Mouse (Mus musculus): ENCODE results near the gene Gipr. TPM values are rescaled to one million over a fixed set of nuclear protein-coding genes. Genes with fewer than 3 reads are reported as not detected.

Gene Gipr
- 0.08 TPM for polyA plus RNA-seq (2021)

DNA sequence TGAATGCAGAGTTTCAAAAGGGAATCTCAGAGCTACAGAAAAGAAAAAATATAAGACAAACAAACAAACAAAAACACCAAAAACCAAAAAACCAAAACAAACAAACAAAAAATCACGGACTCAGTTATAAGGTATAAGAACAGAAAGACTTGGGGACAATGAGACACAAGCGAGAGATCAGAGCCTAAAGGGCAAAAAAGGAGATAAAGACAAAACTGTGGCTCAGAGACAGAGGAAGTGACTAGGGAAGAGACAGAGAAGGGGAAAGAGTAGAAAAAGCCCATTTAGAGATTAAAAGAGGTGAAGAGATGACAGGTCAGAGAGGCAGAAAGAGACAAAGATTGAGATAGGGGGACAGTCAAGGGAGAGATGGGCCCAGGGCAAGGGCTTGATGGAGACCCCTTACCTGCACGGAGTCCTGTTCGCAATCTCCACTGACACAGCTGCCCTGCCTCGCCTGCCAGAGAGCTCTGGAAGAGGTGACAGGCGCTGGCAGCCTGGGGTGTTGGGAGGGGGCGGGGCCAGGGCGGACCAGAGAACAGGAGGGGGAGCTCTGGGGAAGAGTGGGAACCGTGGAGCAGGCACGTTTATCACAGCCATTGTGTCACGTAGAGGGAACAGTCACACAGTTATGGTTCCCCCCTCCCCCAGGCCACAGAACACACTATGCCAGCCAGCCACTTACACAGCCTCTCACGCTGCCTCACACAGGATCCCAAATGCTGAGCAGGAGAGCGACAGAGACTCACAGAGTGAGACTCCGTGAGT lies at the start of gene Gipr:
Gipr (minus strand) TSS at position 472 of the 768 bp plus-strand sequence.
- ChIA-PET CTCF (interaction anchor here (1.8 kb wide), 1 partner anchor 13 kb away, joined by 5 read pairs; no protein-coding TSS in a partner anchor), POLR2A (no interaction called here)
- no peak for ATAC-seq
- in situ Hi-C loops (cut with MboI; ENCODE audit: low pct_unique_long_range_greater_than_20kb) = loop anchor here (5.0 to 10.0 kb wide), 2 partner anchors 41 to 119 kb away; partner anchors contain the start of genes Ppm1n and Rtn2
- peaks cover 7% of the 10 kb centered on the region for H3K27me3 ChIP-seq
- TF ChIP-seq CTCF (IDR thresholded peaks at IDR 0.05) = no peak
- no peak for DNase-seq (ENCODE audit: low read depth, low spot score)

DNA sequence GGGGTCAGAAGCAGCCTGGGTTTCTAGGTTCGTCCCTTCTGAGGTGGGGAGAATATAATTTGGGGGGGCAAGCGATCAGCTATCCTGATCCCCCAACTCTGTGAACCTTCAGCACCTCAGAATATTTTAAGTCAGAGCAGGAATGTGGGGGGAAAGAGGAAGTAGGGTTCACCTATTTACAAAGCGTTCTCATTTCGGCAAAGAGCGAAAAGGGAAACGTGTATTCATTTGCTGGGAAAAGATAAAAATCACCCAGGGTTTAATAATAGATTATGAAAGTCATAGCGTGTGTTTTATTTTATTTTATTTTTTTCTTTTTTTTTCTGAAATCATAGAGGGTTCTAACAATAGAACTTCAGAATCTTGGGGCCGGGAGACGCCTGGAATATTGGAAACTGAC lies 49.0 kb upstream of the Gipr start:
- DNase-seq (ENCODE audit: low read depth, low spot score) (no peak), ATAC-seq (no peak)
- ChIA-PET CTCF (no interaction called here), POLR2A (interaction anchor here (1.1 kb wide), 1 partner anchor 11 kb away, joined by 3 read pairs; no protein-coding TSS in a partner anchor)
- H3K27me3 ChIP-seq = no peaks in the 10 kb centered on the region
- in situ Hi-C loops (cut with MboI; ENCODE audit: low pct_unique_long_range_greater_than_20kb) = no loop called here
- no peak for TF ChIP-seq CTCF (IDR thresholded peaks at IDR 0.05)

DNA sequence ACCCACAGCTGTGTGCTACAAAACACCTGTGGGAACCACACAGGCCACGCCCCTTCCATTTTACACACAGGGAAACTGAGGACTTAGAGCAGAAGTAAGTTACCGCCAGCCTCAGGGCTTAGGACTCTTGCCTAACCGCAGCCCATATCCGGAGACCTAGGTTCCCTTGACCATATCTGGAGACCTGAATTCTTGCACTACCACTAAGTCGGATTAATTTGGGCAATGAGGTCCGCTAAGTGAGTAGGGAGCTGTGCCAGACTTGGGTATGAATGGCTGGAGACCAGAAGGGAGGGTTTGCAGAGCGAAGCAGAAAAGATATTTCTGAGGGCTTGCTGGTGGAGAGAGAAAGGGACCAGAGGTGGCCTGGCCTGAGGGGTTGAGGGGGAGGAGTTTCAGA lies 48.4 kb upstream of the Gipr start:
- CTCF ChIA-PET = no interaction called here
- in situ Hi-C loops (cut with MboI; ENCODE audit: low pct_unique_long_range_greater_than_20kb) = no loop called here
- POLR2A ChIA-PET = no interaction called here
- H3K27me3 ChIP-seq = no peaks in the 10 kb centered on the region
- ATAC-seq (no peak), DNase-seq (ENCODE audit: low read depth, low spot score) (no peak)
- TF ChIP-seq CTCF (IDR thresholded peaks at IDR 0.05) = no peak

DNA sequence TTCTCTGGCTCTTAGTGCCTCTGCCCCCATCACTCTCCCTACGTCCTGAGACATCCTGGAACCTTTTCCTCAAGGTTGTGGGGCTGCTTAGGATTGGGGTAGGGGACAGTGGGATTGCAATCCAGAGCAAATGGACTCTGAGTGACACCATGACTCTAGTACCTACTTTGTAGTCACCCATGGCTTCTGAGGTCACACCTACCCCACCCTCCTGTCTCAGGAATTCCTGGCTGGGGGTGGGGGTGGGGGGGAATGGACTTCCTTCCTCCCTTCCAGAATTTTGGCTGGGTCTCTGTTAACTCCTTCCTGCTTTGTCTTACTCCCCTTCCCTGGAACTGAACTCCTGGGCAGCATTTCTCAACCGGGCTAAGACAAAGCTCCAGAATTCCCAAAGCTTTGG lies 47.5 kb upstream of the Gipr start:
- in situ Hi-C loops (cut with MboI; ENCODE audit: low pct_unique_long_range_greater_than_20kb) = no loop called here
- ChIA-PET POLR2A (no interaction called here), CTCF (no interaction called here)
- DNase-seq (ENCODE audit: low read depth, low spot score) (no peak), ATAC-seq (no peak)
- no peaks in the 10 kb centered on the region for H3K27me3 ChIP-seq
- TF ChIP-seq CTCF (IDR thresholded peaks at IDR 0.05) = no peak

DNA sequence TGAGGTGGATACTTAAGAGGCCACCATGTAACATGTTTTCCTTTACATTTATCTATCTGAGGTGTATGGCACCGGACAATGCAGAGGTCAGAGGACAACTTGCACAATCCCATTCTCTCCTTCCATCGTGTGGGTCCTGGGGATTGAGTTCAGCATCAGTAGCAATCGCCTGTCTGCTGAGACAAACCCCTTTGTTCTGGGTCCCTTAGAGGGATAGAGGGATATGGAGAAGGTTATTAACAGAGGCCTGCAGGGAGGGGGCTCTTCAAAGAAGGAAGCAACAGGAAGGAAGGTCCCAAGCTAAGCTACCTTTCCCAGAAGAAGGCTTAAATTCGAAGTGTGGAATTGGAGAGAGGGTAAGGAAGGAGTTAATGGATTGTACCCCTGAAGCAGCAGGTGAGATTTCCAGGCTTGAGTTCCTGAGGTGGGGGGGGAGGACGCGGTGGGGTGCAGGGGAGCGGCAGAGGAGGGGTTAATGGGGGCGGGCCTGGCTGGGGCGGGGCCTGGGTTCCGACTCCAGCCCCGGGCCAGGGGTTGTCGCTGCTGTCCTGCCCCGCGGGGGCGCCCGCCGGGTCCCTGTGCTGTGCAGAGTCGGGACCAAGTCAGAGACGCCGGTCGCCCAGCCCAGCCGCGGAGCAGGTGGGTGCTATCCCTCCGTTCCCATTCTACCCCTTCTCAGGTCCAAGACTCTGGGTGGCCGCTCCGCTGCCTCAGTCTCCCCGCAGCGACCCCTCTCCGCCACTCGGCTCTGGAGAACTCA lies 46.2 kb upstream of the Gipr start, which contains the start of gene Gpr4:
Gpr4 (plus strand) TSS at position 543 of the 760 bp plus-strand sequence.
- ATAC-seq (no peak), DNase-seq (ENCODE audit: low read depth, low spot score) (no peak)
- in situ Hi-C loops (cut with MboI; ENCODE audit: low pct_unique_long_range_greater_than_20kb) = no loop called here
- no peak for TF ChIP-seq CTCF (IDR thresholded peaks at IDR 0.05)
- POLR2A ChIA-PET = no interaction called here
- CTCF ChIA-PET = no interaction called here
- no peaks in the 10 kb centered on the region for H3K27me3 ChIP-seq

DNA sequence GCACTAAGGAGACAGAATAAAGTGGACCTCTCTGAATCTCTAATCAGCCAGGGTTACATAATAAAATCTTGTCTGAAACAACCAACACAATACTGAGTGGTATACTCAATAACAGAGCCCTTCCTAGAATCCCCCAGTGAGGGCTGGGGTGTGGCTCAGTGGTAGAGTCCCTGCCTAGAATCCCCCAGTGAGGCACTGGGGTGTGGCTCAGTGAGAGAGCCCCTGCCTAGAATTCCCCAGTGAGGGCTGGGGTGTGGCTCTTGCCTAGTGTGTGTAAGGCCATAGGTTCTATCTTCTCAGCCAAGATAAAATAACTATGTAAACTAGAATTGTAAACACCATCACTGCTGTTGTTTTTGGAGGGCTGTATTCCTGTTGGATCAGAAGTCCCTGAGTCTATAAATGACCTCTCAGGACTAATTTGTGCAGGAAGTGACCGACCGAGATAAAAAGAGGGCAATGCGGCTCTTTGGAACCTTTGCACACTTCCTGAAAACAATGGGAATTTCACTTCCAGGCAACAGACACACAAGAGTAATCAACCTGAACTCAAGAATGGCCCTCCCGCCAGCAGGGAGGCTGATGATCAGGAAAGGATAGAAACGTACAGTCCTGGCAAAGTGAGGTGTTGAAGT lies 45.2 kb upstream of the Gipr start:
- no peak for TF ChIP-seq CTCF (IDR thresholded peaks at IDR 0.05)
- ATAC-seq (no peak), DNase-seq (ENCODE audit: low read depth, low spot score) (no peak)
- in situ Hi-C loops (cut with MboI; ENCODE audit: low pct_unique_long_range_greater_than_20kb) = no loop called here
- ChIA-PET CTCF (no interaction called here), POLR2A (no interaction called here)
- no peaks in the 10 kb centered on the region for H3K27me3 ChIP-seq

DNA sequence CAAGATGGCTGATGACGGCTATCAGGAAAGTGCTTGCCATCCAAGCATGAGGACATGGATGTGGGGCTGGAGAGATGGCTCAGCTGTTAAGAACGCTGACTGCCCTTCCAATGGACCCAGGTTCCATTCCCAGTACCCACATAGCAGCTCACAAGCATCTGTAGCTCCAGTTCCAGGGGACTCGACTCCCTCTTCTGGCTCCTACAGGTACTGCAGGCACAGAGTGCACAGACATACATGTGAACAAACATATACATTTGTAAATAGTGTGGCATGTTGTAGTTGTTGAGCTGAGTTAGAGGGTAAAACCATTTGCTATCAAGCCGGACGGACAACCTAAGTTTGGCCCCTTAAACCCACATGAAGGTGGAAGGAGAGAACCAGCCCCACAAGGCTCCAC lies 44.1 kb upstream of the Gipr start:
- ATAC-seq (no peak), DNase-seq (ENCODE audit: low read depth, low spot score) (no peak)
- in situ Hi-C loops (cut with MboI; ENCODE audit: low pct_unique_long_range_greater_than_20kb) = no loop called here
- ChIA-PET POLR2A (no interaction called here), CTCF (interaction anchor here (1.0 to 3.4 kb wide), 10 partner anchors 10 to 134 kb away, joined by 3 to 30 read pairs (median 6); partner anchors contain the start of gene Ercc1)
- peak; percentile 49 for TF ChIP-seq CTCF (IDR thresholded peaks at IDR 0.05)
- H3K27me3 ChIP-seq = no peaks in the 10 kb centered on the region

DNA sequence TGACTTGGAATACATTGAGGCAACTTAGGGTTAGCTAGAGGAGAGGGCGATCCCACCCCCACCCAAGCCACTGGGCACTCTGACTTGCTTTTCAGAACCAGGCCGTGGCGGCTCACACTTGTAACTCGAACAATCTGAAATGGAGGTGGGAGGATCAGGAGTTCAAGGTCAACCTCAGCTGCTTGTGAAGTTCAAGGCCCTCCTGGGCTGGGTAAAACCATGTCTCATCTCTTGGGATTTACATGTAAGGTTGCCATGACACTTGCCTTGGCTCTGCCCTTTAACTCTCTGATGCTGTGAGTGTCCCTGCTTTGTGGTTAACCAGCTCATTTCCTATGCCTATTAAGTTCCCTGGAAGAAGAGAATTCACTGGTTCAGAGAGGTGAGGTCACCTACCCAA lies 43.6 kb upstream of the Gipr start:
- in situ Hi-C loops (cut with MboI; ENCODE audit: low pct_unique_long_range_greater_than_20kb) = loop anchor here (5.0 kb wide), 1 partner anchor 42 kb away; the partner anchor contains the start of gene Gipr
- DNase-seq (ENCODE audit: low read depth, low spot score) (no peak), ATAC-seq (no peak)
- ChIA-PET CTCF (interaction anchor here (0.7 to 3.4 kb wide), 11 partner anchors 10 to 135 kb away, joined by 3 to 30 read pairs (median 5); partner anchors contain the start of gene Ercc1), POLR2A (interaction anchor here (0.7 kb wide), 1 partner anchor 31 kb away, joined by 6 read pairs; no protein-coding TSS in a partner anchor)
- no peak for TF ChIP-seq CTCF (IDR thresholded peaks at IDR 0.05)
- H3K27me3 ChIP-seq = no peaks in the 10 kb centered on the region

DNA sequence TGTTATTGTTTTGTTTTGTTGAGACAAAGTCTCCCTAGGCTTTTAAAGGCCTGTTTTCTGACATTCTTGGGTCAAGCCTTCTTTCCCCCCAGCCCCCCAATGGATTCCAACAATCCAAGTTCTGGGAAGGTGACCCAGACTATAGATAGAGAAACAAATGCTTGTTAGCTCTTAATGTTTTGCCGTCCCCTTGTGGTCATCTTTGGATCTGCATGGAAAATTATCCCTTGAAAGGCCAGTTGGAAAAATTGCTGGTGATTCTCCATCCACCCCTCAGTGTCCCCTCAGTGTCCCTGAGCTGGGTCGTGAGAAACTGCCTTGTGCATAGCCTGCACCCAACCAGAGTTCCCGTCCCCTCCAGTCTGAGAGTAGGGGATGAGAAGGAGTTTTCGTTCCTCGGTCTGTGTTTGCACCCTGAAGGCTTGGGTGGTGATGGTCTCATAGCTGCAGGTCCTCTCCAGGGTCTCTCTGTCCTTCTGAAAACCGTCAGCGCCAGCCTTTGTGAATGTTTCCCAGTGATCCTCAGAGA lies 43.1 kb upstream of the Gipr start:
- no peak for ATAC-seq
- no peak for DNase-seq (ENCODE audit: low read depth, low spot score)
- TF ChIP-seq CTCF (IDR thresholded peaks at IDR 0.05) = peak; percentile 74
- no peaks in the 10 kb centered on the region for H3K27me3 ChIP-seq
- in situ Hi-C loops (cut with MboI; ENCODE audit: low pct_unique_long_range_greater_than_20kb) = loop anchor here (5.0 kb wide), 1 partner anchor 42 kb away; the partner anchor contains the start of gene Gipr
- ChIA-PET POLR2A (interaction anchor here (0.7 kb wide), 1 partner anchor 31 kb away, joined by 6 read pairs; no protein-coding TSS in a partner anchor), CTCF (interaction anchor here (0.7 to 3.4 kb wide), 11 partner anchors 10 to 135 kb away, joined by 3 to 30 read pairs (median 5); partner anchors contain the start of gene Ercc1)
